Mouse (Mus musculus): Measurements from ENCODE around the gene Ccdc40.
A peak's percentile ranks its signal among the peaks of the same experiment; 100 is the strongest.
"Not testable (repeated sequence)": the region's sequence is repeated elsewhere in the genome, so short reads cannot be mapped to it uniquely, and the experiment has no call there.

Gene Ccdc40

DNA sequence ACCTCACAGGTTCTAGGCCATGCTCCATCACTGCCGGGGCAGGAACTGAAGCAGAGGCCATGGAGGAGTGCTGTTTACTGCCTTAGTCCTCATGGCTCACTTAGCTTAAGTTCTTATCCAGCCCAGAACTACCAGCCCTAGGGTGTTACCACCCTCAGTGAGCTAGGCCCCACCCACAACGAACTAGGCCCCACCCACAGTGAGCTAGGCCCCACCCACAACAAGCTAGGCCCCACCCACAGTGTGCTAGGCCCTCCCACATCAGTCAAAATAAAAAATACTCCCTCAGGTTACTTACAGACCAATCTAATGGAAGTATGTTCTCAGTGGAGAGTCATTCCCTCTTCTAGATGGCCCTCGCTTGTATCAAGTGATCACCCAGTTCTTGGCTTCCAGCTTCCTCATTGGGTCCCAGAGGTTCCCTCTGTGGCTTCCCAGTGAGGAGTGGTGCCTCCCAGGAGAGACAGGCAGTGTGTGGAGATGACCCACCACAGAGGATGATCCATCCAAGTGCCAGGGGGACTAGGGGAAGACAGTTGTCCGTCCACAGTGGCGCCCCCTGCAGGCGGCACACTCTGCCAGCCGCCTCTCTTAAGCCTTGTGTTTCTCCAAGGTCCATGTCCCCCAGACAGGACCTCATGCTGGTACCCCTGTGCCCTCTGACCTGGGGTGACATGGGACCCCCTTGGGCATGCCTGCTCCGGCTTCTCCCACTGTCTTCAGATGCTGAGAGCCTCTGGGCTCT lies 45.0 kb downstream of the Ccdc40 start:
- DNase-seq (ENCODE audit: extremely low read depth, insufficient read length, low spot score), result no peak

DNA sequence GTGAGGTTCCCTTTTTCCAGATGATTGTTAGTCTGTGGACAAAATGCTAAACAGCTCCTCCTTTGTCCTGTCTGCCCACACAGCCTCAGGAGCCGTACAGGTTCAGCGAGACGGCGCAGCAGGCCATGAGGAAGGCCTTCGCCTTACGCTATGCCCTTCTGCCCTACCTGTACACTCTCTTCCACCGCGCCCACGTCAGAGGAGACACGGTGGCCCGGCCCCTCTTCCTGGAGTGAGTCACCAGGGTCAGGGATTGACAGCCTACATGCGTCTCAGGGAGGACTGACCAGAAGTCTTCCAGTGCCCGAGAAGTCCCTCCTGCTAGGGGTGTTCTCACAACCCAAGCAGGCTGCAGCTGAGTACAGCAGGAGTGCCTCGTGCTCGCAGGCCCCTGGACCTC lies 52.7 kb downstream of the Ccdc40 start:
- no peak for DNase-seq (ENCODE audit: extremely low read depth, insufficient read length, low spot score)

DNA sequence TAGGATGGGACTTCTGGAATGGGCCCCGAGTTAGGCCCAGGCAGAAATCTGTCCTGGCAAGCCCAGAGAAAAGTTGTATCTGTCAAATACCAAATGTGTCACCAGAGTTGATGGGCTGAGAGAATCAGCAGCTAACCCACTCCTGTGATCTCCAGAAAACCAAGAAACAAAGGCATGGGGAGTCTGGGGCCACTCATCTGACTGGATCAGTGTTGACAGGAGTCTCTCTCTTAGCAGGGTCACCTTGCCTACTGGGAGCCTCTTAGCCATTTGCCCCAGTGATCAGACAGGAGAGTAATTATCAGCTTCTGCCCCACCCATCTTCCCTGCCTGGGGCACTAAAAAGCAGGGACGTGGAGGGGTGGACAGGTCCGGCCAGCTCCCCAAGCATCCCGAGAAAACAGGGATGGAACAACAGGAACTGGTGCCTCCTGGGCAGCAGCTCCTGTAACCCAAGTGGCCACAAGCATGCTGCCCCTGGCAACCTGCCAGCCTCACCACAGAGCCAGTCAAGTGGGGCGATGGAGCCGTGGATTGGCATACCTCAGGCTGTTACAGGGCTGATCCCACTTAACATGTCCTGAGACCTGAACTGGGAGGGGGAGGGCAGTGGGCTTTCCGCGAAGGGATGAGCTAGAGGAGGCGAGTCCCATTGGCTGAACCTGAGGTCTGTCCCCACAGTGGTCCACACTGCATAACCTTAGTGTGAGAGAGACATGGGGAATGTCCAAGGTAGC lies 57.6 kb downstream of the Ccdc40 start:
- DNase-seq (ENCODE audit: extremely low read depth, insufficient read length, low spot score), result peak; percentile 73

DNA sequence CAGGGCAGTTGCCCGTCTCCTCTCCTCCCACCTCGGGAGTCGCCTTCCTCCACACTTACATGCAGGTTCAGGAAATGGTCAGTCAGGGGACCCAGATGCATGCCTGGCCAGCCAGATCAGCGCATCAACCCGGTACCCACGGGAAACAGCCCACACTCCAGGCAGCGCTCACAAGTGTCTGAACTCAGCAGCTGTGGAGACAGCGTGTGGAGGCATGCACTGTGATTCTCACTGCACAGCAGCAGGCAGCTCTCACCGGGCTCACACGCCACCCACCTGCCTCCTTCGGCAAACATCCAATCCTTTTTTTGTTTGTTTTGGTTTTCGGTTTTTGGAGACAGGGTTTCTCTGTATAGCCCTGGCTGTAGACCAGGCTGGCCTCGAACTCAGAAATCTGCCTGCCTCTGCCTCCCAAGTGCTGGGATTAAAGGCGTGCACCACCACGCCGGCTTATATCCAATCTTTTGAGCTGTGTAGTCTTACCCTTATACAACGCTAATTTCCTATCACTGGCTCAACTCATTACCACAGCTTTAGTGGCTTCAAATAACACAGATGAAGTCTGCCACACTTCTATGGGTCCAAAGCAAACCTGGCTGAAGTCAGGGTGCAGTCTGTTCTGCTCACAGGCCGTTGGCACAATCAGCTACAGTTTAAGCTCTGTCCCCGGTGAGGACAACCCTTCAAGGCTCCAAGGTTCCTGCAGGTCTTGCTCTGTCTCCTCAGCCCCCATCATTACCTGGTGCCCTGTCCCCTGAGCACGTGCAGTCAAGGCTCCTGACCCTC lies 59.0 kb downstream of the Ccdc40 start:
- DNase-seq (ENCODE audit: extremely low read depth, insufficient read length, low spot score), result no peak

DNA sequence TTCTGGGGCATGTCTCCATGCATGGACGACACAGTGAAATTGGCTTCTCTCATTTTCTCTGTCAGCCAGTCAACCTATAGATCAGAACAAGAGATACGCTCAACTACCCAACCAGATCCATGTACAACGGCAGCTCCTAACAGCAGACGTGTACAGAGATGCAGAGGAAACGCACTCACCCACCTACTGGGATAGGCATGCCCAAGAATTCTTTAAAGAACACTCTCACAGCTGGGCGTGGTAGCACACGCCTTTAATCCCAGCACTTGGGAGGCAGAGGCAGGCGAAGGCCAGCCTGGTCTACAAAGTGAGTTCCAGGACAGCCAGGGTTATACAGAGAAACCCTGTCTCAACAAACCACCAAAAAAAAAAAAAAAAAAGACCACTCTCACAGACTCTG lies 64.5 kb downstream of the Ccdc40 start:
- DNase-seq (ENCODE audit: extremely low read depth, insufficient read length, low spot score), result not testable (repeated sequence)

DNA sequence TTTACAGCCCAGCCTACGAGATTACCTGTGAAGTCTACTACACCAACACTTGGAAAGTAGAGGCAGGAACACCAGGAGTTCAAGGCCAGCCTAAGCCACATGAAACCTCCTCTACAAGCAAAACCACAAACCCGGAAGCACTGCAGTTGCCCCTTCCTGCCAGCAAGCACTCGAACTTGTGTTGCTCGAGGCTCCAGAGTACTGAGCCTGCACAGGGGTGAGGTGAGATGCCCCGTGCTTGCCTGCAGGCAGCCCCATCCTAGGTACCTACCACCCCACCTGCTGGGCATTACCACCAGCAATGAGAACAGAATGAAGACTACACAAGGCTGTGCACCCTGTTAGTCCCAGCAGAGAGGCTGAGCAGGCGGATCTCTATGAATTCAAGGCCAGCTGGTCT lies 69.6 kb downstream of the Ccdc40 start:
- DNase-seq (ENCODE audit: extremely low read depth, insufficient read length, low spot score), result no peak

DNA sequence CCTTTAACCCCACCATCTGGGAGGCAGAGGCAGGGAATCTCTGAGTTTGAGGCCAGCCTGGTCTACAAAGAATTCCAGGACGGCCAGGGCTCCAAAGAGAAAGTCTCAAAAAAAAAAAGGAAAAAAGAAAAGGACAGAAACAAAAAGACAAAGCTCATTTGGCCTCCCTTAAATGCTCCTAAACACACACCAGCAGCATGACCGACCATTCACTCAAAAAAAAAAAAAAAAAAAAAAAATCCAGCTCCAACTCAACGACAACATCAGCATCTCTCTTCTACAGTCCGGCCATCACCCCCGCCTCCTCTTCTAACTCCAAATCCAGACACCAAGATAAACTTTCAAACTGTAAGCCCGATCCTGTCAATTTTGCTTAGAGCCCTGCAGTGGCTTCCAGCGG lies 70.5 kb downstream of the Ccdc40 start:
- no peak for DNase-seq (ENCODE audit: extremely low read depth, insufficient read length, low spot score)

DNA sequence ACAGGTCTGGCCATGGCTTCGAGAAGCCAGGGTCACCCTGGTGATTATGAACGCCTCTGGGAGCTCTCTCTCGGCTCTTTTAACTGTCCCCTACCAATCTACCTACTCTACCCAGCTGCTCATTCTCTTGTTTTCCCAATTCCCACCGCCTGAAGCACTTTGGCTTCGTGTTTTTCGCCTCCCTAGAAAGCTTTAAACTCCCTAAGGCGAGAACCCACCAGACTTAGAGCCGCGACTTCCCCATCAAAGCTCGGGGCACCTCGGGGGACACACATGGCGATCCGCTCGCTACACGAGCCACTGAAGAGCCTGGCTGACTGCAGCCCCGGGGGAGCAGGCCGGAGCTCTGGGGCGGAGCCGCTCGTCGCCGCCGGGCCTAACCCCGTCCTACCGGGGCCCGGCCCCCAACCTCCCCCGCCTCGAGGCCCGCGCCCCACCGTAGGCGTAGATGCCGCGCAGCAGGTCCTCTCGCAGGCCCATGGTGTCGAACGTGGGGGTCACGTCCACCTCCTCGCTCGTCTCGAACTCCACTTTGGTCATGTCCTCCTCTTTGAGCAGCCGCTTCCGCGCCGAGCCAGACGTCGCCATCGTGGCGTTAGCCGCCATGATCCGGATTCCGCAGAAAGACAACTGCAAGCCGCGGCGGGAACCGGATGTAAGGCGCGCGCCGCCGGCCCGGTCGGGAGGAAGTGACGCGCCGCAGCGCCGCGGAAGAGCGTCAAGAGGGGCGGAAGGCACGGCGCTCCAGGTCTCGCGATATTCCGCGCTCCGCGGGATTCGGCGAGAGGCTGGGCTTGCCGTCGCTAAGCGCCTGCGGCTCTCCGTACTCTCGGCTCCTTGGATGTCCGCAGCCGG lies 71.2 kb downstream of the Ccdc40 start, which contains the start of gene Eif4a3:
Gene Eif4a3 (minus strand): TSS at position 699 of the 855 bp plus-strand sequence.
- peak; percentile 99 for DNase-seq (ENCODE audit: extremely low read depth, insufficient read length, low spot score)

DNA sequence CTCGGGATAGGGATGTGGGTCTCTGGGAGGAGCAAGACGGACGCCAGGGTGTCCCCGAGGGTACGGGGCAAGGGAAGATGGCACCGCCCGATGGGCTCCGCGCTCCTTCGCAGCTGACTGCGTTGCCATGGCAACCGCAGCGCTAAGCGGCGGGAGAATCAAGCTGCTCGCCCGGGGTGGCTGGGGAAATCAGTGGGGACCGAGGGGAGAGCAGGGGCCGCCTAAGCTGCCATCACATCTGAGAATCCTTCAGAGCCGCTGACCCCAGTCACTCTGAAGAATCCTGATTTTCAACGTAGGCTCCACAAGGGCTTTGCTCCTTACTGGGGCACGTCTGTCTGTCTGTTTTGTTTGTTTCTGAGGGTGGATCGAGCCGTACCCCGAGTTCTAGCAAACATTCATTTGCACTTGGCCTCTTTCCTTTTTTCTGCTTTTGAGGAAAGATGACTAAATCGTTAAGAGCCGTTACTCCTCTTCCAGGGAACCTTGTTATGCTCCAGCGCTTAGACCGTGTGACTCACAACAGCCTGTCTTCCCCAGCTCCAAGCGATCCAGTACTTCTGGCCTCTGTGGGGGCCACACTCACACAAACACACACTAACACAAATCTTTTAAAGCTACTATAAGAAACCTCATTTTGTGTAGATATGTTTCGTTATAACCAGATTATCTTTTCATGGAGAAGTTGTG lies 72.0 kb downstream of the Ccdc40 start:
- DNase-seq (ENCODE audit: extremely low read depth, insufficient read length, low spot score), result no peak

DNA sequence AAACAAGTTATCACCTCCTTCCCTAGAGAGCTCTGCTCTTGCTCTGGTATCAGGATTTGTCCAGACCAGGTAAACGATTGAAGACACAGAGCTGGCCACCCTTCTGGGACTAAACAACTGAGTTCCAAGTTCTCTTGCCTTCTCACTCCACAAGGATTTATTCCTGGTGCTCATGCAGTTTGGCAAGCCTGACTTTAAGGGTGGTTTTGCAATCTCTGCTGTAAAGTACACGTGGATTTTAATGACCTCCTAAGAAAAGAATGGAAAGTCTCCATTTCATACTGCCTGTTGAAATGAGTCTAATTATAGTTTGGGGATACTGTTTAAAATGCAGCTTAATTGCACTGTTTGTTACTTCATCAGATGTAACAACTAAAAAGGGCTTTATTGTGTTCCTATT lies 72.6 kb downstream of the Ccdc40 start:
- DNase-seq (ENCODE audit: extremely low read depth, insufficient read length, low spot score), result no peak

DNA sequence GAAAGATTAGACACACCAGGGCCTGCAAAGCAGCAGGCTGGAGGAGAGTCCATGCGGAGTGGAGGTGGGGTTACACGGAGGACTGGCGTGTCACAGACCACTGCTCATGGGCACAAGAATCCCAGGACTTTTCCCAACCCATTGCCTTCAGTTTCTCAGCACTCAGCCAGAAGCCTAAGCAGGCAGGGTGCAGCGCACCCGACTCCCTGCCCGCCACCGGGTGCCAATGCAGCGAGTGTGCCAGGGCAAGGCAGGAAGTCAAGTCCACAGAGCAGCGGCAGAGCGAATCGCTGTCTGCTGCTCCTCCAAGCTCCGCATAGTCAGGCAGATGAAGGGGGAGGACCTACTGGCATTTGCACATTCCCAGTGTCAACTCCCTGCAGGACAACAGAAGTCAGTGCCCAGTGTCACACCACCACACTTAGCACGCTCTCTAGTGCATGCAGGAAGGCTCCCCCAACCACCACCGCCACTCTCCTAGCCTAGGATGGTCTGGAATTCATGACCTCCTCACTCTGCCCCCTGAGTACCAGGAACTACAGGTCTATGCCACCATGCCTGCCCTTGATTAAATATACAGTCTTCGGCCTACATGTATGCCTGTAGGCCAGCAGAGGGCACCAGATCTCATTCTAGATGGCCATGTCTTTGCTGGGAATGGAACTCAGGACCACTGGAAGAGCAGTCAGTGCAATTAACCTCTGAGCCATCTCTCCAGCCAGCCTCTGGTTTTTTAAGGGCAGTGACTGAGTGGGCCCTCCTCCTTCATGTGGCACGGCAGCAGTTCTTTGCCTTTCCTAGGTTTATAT lies 76.7 kb downstream of the Ccdc40 start:
- DNase-seq (ENCODE audit: extremely low read depth, insufficient read length, low spot score), result peak; percentile 75

DNA sequence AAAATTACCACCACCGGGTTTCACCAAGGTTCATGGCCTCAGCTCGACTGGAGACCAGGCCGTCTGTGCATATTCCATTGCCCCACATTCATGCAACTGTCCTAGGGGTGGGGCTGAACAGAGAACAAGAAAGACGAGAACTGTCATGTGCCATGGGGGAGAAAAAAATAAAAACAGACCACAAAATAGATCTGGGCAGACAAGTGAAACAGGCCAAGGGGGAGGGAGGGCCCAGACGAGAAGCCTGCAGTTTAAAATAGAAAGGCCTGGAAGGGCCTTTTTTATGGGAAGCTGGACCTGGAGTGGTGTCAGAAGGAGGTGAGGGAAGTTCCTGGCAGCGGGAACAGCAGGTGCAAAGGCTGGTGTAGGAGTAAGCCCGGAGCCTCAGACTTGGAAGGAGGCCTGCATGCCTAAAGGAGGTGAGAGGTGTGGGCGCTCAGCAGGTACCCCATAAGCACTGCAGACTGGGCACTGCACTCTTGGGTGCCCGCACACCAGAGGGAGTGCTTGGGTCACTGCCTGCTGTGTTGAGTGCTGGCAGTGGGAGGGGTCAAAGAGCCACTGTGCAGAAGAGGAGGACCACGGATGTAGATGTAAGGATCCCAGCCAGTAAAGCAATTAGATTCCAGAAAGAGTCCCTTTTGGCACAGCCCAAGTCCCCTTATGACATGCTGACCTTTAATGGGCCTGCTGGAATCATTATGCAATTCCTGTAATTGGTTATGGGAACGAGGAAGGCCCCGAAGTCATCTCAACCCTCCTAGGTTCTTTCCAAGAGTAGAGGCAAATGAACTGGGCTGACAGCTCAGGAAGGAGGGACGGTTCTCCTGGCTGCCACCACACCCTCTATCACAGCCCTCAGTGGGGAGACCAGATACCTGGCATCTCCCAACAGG lies 78.6 kb downstream of the Ccdc40 start:
- no peak for DNase-seq (ENCODE audit: extremely low read depth, insufficient read length, low spot score)

DNA sequence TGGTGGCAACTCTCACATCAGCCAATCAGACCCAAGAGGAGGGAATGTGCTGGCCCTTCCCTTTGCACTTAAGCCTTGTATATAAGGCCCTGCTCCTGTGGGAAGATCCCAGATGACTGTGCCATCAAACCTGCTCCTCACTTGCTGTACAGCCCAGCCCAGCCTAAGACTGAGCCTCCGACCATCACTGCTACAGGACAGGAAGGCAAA lies 79.2 kb downstream of the Ccdc40 start, which contains the start of gene Card14:
Gene Card14 (plus strand): TSS at position 111 of the 210 bp plus-strand sequence.
- DNase-seq (ENCODE audit: extremely low read depth, insufficient read length, low spot score), result no peak

DNA sequence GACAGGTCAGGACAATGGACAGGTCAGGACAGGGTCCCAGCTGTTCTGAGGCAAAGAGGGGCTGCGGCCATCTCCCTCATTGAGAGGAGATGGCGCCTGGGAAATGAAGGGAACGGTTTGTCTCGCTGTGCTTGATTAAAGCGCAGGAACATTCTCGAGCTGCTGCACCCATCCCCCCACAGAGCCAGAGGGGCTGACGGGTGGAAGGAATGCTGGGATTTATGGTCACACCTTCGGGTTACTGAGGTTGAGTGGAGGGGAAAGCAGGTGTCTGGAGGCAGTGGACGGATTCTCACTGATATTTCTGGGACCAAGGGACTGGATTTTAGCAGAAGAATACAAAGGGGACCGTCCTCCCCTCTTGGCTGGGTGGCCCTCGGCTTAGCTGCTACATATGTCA lies 79.5 kb downstream of the Ccdc40 start:
- DNase-seq (ENCODE audit: extremely low read depth, insufficient read length, low spot score), result no peak

DNA sequence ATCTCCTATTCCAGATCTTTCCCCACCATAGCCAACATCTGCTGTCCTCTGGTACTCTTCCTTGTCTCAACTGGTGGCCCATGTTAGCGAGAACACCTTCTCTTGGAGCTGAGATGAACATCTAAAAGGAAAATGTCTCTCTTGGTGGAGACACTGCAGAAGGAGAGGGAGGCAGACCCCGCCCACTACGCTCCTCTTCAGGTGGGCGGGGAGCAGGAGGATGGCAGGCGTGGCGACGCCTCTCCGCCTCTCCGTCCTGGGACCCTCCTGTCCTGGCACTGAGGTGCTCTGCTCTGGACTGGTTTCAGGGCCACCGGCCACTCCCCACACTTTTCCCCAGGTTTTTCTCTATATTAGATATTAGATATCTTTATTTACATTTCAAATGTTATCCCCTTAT lies 82.2 kb downstream of the Ccdc40 start:
- no peak for DNase-seq (ENCODE audit: extremely low read depth, insufficient read length, low spot score)

DNA sequence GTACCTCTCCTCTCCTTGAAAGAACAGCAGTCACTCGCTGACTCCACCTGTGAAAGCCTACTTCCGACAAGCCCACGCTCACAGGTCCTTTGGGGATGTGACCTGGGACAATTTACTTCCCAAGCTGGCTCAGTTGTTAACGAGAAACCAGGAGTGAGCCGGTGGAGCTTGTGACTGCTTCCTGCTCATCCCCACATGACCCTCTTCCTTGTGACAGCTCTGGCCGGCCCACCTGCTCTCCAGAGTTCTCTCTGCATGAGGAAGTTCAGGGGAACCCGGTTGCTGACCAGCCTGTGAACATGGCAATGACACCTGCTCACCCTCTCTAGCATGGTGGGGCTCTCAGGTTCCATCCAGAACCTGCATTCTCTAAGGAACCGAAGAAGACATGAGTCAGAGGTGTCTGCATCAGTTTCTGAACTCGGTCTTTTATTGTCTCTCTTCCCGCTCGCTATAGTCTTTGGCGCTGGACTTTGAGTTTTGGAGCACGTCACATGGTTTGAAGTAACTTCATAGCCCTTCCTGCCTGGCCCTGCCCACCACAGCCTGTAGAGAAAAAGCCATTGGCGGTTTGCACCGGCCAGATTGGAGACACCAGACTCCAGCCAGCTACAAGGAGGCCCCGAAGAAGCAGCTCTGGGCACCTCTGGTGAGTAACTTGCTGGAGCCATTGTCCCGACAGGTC lies 86.0 kb downstream of the Ccdc40 start:
- DNase-seq (ENCODE audit: extremely low read depth, insufficient read length, low spot score), result no peak

All from 3134 (cell line).